In genomic region chr6:22795291-22795860, GRCm38 (mm10) we compare ENCODE assay signal across 11 mouse cellular contexts.
DNase-seq lines count a peak whose midpoint lies in the region; ATAC-seq lines count a peak whose summit lies in the region.
"Had no signal": no experiment of that assay in that cellular context is flagged by ENCODE, and none has a peak within 500 bp of the region (broad histone marks: within the 10 kb centered on the region; RNA-seq: fewer than 3 reads in every experiment).

No protein-coding gene starts in this region.

- peak; percentile 37 for DNase-seq in embryo, embryonic 11 days
- DNase-seq in embryo, embryonic 9.5 days (ENCODE audit: extremely low spot score), result no peak
- no peak for DNase-seq in embryonic facial prominence, embryonic 10.5 days (ENCODE audit: low spot score)
- DNase-seq in hindbrain, embryonic 10.5 days (ENCODE audit: low spot score), result peak; percentile 10
- DNase-seq in adrenal gland, postnatal 36 days, result no peak
- DNase-seq in spleen, adult 18-20 months, result no peak
- DNase-seq: cerebellum, postnatal 25 days had no signal

- ATAC-seq in midbrain, embryonic 13.5 days, result peak; percentile 57
- no peak for ATAC-seq in frontal cortex, adult (ENCODE audit: low TSS enrichment)
- ATAC-seq: Patski had no signal

- no peak overlapping the region for H3K9ac ChIP-seq in midbrain, embryonic 13.5 days (replicated peaks)

- no peaks in the 10 kb centered on the region for H3K36me3 ChIP-seq in embryonic facial prominence, embryonic 10.5 days (replicated peaks)
- no peaks in the 10 kb centered on the region for H3K36me3 ChIP-seq in hindbrain, embryonic 10.5 days
- no peaks in the 10 kb centered on the region for H3K36me3 ChIP-seq in midbrain, embryonic 13.5 days

- H3K27ac ChIP-seq in embryonic facial prominence, embryonic 10.5 days (replicated peaks), result peak overlapping the region; percentile 35; the same call in 1 of the 2 replicates
- H3K27ac ChIP-seq in hindbrain, embryonic 10.5 days, result peak overlapping the region; percentile 88
- peak overlapping the region; percentile 84 for H3K27ac ChIP-seq in midbrain, embryonic 13.5 days
- H3K27ac ChIP-seq: kidney, postnatal 0 days had no signal

- peaks cover 11% of the 10 kb centered on the region for H3K4me1 ChIP-seq in embryonic facial prominence, embryonic 10.5 days
- peaks cover 34% of the 10 kb centered on the region for H3K4me1 ChIP-seq in hindbrain, embryonic 10.5 days (replicated peaks)
- H3K4me1 ChIP-seq in midbrain, embryonic 13.5 days (replicated peaks), result peaks cover 37% of the 10 kb centered on the region

- no peaks in the 10 kb centered on the region for H3K27me3 ChIP-seq in embryonic facial prominence, embryonic 10.5 days (replicated peaks; ENCODE audit: low read depth, poor library complexity, severe bottlenecking)
- H3K27me3 ChIP-seq in hindbrain, embryonic 10.5 days (ENCODE audit: insufficient read depth, poor library complexity, severe bottlenecking), result no peaks in the 10 kb centered on the region
- H3K27me3 ChIP-seq in midbrain, embryonic 13.5 days, result no peaks in the 10 kb centered on the region
- H3K27me3 ChIP-seq: Patski had no signal

- no peak overlapping the region for H3K4me3 ChIP-seq in embryonic facial prominence, embryonic 10.5 days
- 0 out of 2 replicates have a peak overlapping the region, but pooled peaks have one; percentile 39 for H3K4me3 ChIP-seq in hindbrain, embryonic 10.5 days
- no peak overlapping the region for H3K4me3 ChIP-seq in midbrain, embryonic 13.5 days (replicated peaks)

- no peaks in the 10 kb centered on the region for H3K9me3 ChIP-seq in embryonic facial prominence, embryonic 10.5 days
- H3K9me3 ChIP-seq in hindbrain, embryonic 10.5 days, result no peaks in the 10 kb centered on the region
- H3K9me3 ChIP-seq in midbrain, embryonic 13.5 days, result no peaks in the 10 kb centered on the region

- WGBS in embryonic facial prominence, embryonic 10.5 days, result 42% methylated on average over 6 of the region's 6 CpGs
- 50% methylated on average over 6 of the region's 6 CpGs for WGBS in hindbrain, embryonic 10.5 days
- WGBS in midbrain, embryonic 13.5 days, result 12% methylated on average over 6 of the region's 6 CpGs

- no peak overlapping the region for H3K4me2 ChIP-seq in midbrain, embryonic 13.5 days (replicated peaks)

Comparison
In these comparisons a context has a peak if more than half of its experiments do, and no peak if none do; other contexts are left out.
1. DNase-seq: peak in embryo, embryonic 11 days (single experiment) and hindbrain, embryonic 10.5 days (single experiment); none in embryo, embryonic 9.5 days (single experiment), embryonic facial prominence, embryonic 10.5 days (single experiment), adrenal gland, postnatal 36 days (0 of 2) and spleen, adult 18-20 months (0 of 2).
2. H3K27ac ChIP-seq: peak in every context shown above with its lines; median percentile 88 in hindbrain, embryonic 10.5 days; 84 in midbrain, embryonic 13.5 days; 35 in embryonic facial prominence, embryonic 10.5 days.